Mouse (Mus musculus): ENCODE results near the gene D030056L22Rik.

DNA sequence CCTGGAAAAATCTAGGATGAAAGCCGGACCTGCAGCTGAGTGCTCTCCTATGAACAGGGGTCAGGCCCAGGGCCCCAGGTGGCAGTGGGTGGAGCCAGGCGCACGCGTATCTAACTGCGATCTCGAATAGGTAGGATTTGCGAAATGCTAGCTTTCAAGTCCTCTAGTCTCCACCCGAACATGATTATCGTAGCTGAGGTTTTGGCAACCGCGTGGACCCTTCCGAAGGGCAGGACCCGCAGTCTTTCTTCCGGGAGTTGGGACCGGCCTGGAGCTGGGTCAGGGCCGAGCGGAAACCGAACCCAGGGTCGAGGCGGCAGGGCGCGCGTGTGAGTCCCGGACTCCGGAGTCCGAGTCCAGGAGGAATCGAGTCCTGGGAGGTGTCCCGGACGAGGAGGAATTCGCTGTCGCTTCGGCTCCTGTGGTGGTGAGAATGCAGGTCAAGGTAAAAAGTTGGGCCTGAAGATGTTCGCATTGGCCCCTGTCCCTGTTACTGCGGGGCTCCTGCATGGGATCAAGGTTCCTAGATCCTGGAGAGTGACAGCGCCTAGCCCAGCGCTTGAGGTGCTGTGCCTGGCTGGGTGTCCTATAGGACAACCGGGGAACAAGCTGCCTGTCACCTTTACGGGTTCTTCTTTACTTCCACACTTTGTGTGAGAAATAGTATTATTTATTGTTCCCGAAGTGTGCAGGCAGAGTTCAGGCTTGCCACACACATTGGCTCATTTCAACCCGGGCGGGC, 36.8 kb downstream of the D030056L22Rik start, which contains the start of gene Trpm6:
- TF ChIP-seq CTCF (conservative IDR thresholded peaks at IDR 0.05; ENCODE audit: insufficient read depth, insufficient read length, low read depth, low read length) = no peak
- TF ChIP-seq POLR2A (IDR thresholded peaks at IDR 0.05; ENCODE audit: low read depth, low read length) = no peak
